Mouse (Mus musculus) neural tube, embryonic 14.5 days (tissue): ENCODE results near the gene Rtn4r. TPM values are rescaled to one million over a fixed set of nuclear protein-coding genes. Genes with fewer than 3 reads are reported as not detected.

Source experiments
- microRNA-seq: library from miRNA; unstranded; fragments of <30 nt; microRNA quantifications from one replicate; pipeline ENCODE4, GENCODE M21; 2016
- polyA plus RNA-seq: library from polyadenylated mRNA; unstranded; fragments of >200 nt; fragmentation: Nextera tagmentation; extraction: Ambion mirVana; gene quantifications from 2 replicates; pipeline ENCODE4 v1.2.1, GENCODE M21; 2014

The Rtn4r gene
- polyA plus RNA-seq, 1 experiment from 2014 or later: 36.4 TPM

Small RNA genes lying within 50 kb of the gene (microRNA-seq; reads per million reads assigned to microRNA genes)
- gene Mir6366: not detected

Other genes with a start within 250 kb of the Rtn4r start
- gene Gm20518, start 236.0 kb upstream of the Rtn4r start, polyA plus RNA-seq: 0.21 and 0.36 TPM in 2 replicates
- 0.08 TPM in 1 of 2 replicates, not detected in the other for gene Tssk1, start 233.4 kb upstream of the Rtn4r start, polyA plus RNA-seq
- gene Dgcr2, start 229.1 kb upstream of the Rtn4r start, polyA plus RNA-seq: 98.8 and 104 TPM in 2 replicates
- gene Tssk2, start 229.0 kb upstream of the Rtn4r start, polyA plus RNA-seq: not detected in 2 replicates
- gene Ess2, start 216.3 kb upstream of the Rtn4r start, polyA plus RNA-seq: 42.4 and 42.5 TPM in 2 replicates
- gene Gsc2, start 212.6 kb upstream of the Rtn4r start, polyA plus RNA-seq: 0.24 TPM in 1 of 2 replicates, not detected in the other
- 165 and 199 TPM in 2 replicates for gene Slc25a1, start 199.4 kb upstream of the Rtn4r start, polyA plus RNA-seq
- gene Vpreb2, start 147.2 kb upstream of the Rtn4r start, polyA plus RNA-seq: not detected in 2 replicates
- 155 and 174 TPM in 2 replicates for gene Dgcr6, start 74.8 kb upstream of the Rtn4r start, polyA plus RNA-seq
- gene Prodh, start 37.4 kb upstream of the Rtn4r start, polyA plus RNA-seq: 2.2 and 2.5 TPM in 2 replicates
- not detected in 2 replicates for gene Ccdc188, start 90.2 kb downstream of the Rtn4r start, polyA plus RNA-seq
- gene Zdhhc8, start 107.5 kb downstream of the Rtn4r start, polyA plus RNA-seq: 12.2 and 13.9 TPM in 2 replicates
- gene Trmt2a, start 121.0 kb downstream of the Rtn4r start, polyA plus RNA-seq: 78.4 and 81.5 TPM in 2 replicates
- 400 and 407 TPM in 2 replicates for gene Ranbp1, start 121.1 kb downstream of the Rtn4r start, polyA plus RNA-seq
- not detected in 2 replicates for gene Gm49776, start 130.7 kb downstream of the Rtn4r start, polyA plus RNA-seq
- gene Dgcr8, start 161.6 kb downstream of the Rtn4r start, polyA plus RNA-seq: 40.8 and 42.1 TPM in 2 replicates
- 99.8 and 114 TPM in 2 replicates for gene Tango2, start 220.5 kb downstream of the Rtn4r start, polyA plus RNA-seq
- 60.2 and 73.5 TPM in 2 replicates for gene Arvcf, start 220.5 kb downstream of the Rtn4r start, polyA plus RNA-seq